ENCODE assay signal across 8 mouse cellular contexts in the genomic region with DNA sequence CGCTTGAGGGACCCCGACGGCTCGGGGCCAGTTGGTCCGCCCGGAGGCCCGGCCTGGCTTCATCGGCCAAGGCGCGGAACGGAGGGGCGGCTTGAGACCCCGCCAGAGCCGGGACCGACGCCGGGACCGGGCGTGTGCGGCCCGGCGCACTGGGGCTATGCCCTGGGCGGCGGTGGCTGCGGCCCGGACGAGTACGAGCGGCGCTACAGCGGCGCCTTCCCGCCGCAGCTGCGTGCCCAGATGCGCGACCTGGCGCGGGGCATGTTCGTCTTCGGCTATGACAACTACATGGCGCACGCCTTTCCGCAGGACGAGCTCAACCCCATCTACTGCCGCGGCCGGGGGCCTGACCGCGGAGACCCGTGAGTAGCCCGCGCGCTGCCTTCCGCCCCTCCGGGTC. TPM values are rescaled to one million over a fixed set of nuclear protein-coding genes. Genes with fewer than 3 reads are reported as not detected.
DNase-seq lines count a peak whose midpoint lies in the region; ATAC-seq and TF ChIP-seq lines count a peak whose summit lies in the region.

No protein-coding gene starts in this region.

- H3K27ac ChIP-seq in forebrain, embryonic 12.5 days: peak overlapping the region; percentile 84
- peak overlapping the region; percentile 74 for H3K27ac ChIP-seq in hindbrain, postnatal 0 days
- peak overlapping the region; percentile 84 for H3K27ac ChIP-seq in liver, embryonic 12.5 days
- H3K27ac ChIP-seq in neural tube, embryonic 12.5 days: peak overlapping the region; percentile 46; the same call in 1 of the 2 replicates

- H3K27me3 ChIP-seq in forebrain, embryonic 12.5 days: no peaks in the 10 kb centered on the region
- no peaks in the 10 kb centered on the region for H3K27me3 ChIP-seq in hindbrain, postnatal 0 days (ENCODE audit: insufficient read depth, low read length)
- no peaks in the 10 kb centered on the region for H3K27me3 ChIP-seq in liver, embryonic 12.5 days (replicated peaks)
- H3K27me3 ChIP-seq in neural tube, embryonic 12.5 days (replicated peaks): no peaks in the 10 kb centered on the region

- DNase-seq in layer of hippocampus, postnatal 10 days (ENCODE audit: low spot score in 2 of 2): peak; percentile 41 to 56
- DNase-seq in layer of hippocampus, adult 8-10 months (ENCODE audit: low spot score in 2 of 2): no peak
- DNase-seq in WW6 (ENCODE audit: low read depth, low spot score): peak; percentile 33
- peak; percentile 57 for DNase-seq in hindbrain, postnatal 0 days (ENCODE audit: low spot score)
- DNase-seq in yolk sac, embryonic 10.5 days (ENCODE audit: low spot score): no peak

- peak overlapping the region; percentile 90 for H3K4me2 ChIP-seq in forebrain, embryonic 12.5 days
- peak overlapping the region; percentile 80 for H3K4me2 ChIP-seq in hindbrain, postnatal 0 days (ENCODE audit: low read depth, low read length)
- H3K4me2 ChIP-seq in liver, embryonic 12.5 days: peak overlapping the region; percentile 98
- H3K4me2 ChIP-seq in neural tube, embryonic 12.5 days (replicated peaks): peak overlapping the region; percentile 90

- H3K9ac ChIP-seq in forebrain, embryonic 12.5 days: peak overlapping the region; percentile 90
- peak overlapping the region; percentile 91 for H3K9ac ChIP-seq in hindbrain, postnatal 0 days (replicated peaks; ENCODE audit: low read length)
- H3K9ac ChIP-seq in liver, embryonic 12.5 days: peak overlapping the region; percentile 90
- peak overlapping the region; percentile 93 for H3K9ac ChIP-seq in neural tube, embryonic 12.5 days

- H3K4me1 ChIP-seq in forebrain, embryonic 12.5 days: peaks cover 20% of the 10 kb centered on the region
- peaks cover 11% of the 10 kb centered on the region for H3K4me1 ChIP-seq in hindbrain, postnatal 0 days (ENCODE audit: insufficient read depth, low read length)
- H3K4me1 ChIP-seq in liver, embryonic 12.5 days: peaks cover 65% of the 10 kb centered on the region
- peaks cover 12% of the 10 kb centered on the region for H3K4me1 ChIP-seq in neural tube, embryonic 12.5 days

- peak; percentile 77 for ATAC-seq in forebrain, embryonic 12.5 days (ENCODE audit: low FRiP score)
- peak; percentile 57 for ATAC-seq in hindbrain, postnatal 0 days
- peak; percentile 42 for ATAC-seq in liver, embryonic 12.5 days
- ATAC-seq in neural tube, embryonic 12.5 days (ENCODE audit: low FRiP score, low read depth): peak; percentile 74

- WGBS in forebrain, embryonic 12.5 days: 0% methylated on average over 55 of the region's 56 CpGs
- under 1% methylated on average over 51 of the region's 56 CpGs for whole genome bisulfite sequencing in hindbrain, postnatal 0 days
- WGBS in liver, embryonic 12.5 days (ENCODE audit: insufficient replicate concordance): 0% methylated on average over 38 of the region's 56 CpGs
- under 1% methylated on average over 56 of the region's 56 CpGs for WGBS in neural tube, embryonic 12.5 days

- no peak for TF ChIP-seq CTCF in hindbrain, postnatal 0 days (IDR thresholded peaks at IDR 0.05; ENCODE audit: low read depth)

- H3K9me3 ChIP-seq in forebrain, embryonic 12.5 days: no peaks in the 10 kb centered on the region
- no peaks in the 10 kb centered on the region for H3K9me3 ChIP-seq in hindbrain, postnatal 0 days (ENCODE audit: low read length)
- H3K9me3 ChIP-seq in liver, embryonic 12.5 days (replicated peaks): no peaks in the 10 kb centered on the region
- no peaks in the 10 kb centered on the region for H3K9me3 ChIP-seq in neural tube, embryonic 12.5 days

- H3K36me3 ChIP-seq in forebrain, embryonic 12.5 days (replicated peaks): no peaks in the 10 kb centered on the region
- H3K36me3 ChIP-seq in hindbrain, postnatal 0 days (ENCODE audit: insufficient read depth, low read length): no peaks in the 10 kb centered on the region; the same call in 1 of the 2 replicates
- peaks cover 7% of the 10 kb centered on the region; the same call in 1 of the 2 replicates for H3K36me3 ChIP-seq in liver, embryonic 12.5 days
- no peaks in the 10 kb centered on the region for H3K36me3 ChIP-seq in neural tube, embryonic 12.5 days

- peak overlapping the region; percentile 94 for H3K4me3 ChIP-seq in forebrain, embryonic 12.5 days (replicated peaks)
- H3K4me3 ChIP-seq in hindbrain, postnatal 0 days (ENCODE audit: low read length): peak overlapping the region; percentile 94
- H3K4me3 ChIP-seq in liver, embryonic 12.5 days: peak overlapping the region; percentile 85
- peak overlapping the region; percentile 93 for H3K4me3 ChIP-seq in neural tube, embryonic 12.5 days

RNA-seq across cellular contexts. Expression of a gene that starts 0.4 kb away (rescaled TPM):
- total RNA-seq in layer of hippocampus, postnatal 10 days (2021): 10 to 100 TPM; 24.1 to 32.9 TPM
- total RNA-seq in layer of hippocampus, adult 8-10 months (2022): 10 to 100 TPM; 18.2 to 34.0 (median 22.9) TPM
- 19.2 and 19.3 TPM in 2 replicates for polyA plus RNA-seq in forebrain, embryonic 12.5 days (2016; fragmentation: Nextera tagmentation; extraction: Ambion mirVana)
- 12.6 and 13.4 TPM in 2 replicates for total RNA-seq in hindbrain, postnatal 0 days (2014; rRNA removed)
- polyA plus RNA-seq in hindbrain, postnatal 0 days (2015; fragmentation: Nextera tagmentation; extraction: Ambion mirVana): 4.9 and 5.0 TPM in 2 replicates
- 30.8 TPM in 2 replicates for polyA plus RNA-seq in liver, embryonic 12.5 days (2016; fragmentation: Nextera tagmentation; extraction: Ambion mirVana)
- polyA plus RNA-seq in neural tube, embryonic 12.5 days (2016; fragmentation: Nextera tagmentation; extraction: Ambion mirVana): 14.1 and 17.8 TPM in 2 replicates

RNA-seq across cellular contexts. Expression of a gene that starts 46.0 kb away (rescaled TPM):
- total RNA-seq in layer of hippocampus, postnatal 10 days (2021): 100 to 1,000 TPM; 142 to 165 TPM
- total RNA-seq in layer of hippocampus, adult 8-10 months (2022): 100 to 1,000 TPM; 196 to 256 (median 209) TPM
- 78.2 and 81.8 TPM in 2 replicates for polyA plus RNA-seq in forebrain, embryonic 12.5 days (2016; fragmentation: Nextera tagmentation; extraction: Ambion mirVana)
- total RNA-seq in hindbrain, postnatal 0 days (2014; rRNA removed): 59.6 and 71.8 TPM in 2 replicates
- polyA plus RNA-seq in hindbrain, postnatal 0 days (2015; fragmentation: Nextera tagmentation; extraction: Ambion mirVana): 102 and 104 TPM in 2 replicates
- 48.1 and 49.1 TPM in 2 replicates for polyA plus RNA-seq in liver, embryonic 12.5 days (2016; fragmentation: Nextera tagmentation; extraction: Ambion mirVana)
- 82.8 and 87.8 TPM in 2 replicates for polyA plus RNA-seq in neural tube, embryonic 12.5 days (2016; fragmentation: Nextera tagmentation; extraction: Ambion mirVana)

Comparison
In these comparisons a context has a peak if more than half of its experiments do, and no peak if none do; other contexts are left out.
1. DNase-seq: peak in layer of hippocampus, postnatal 10 days (2 of 2), WW6 (single experiment) and hindbrain, postnatal 0 days (single experiment); none in layer of hippocampus, adult 8-10 months (0 of 2) and yolk sac, embryonic 10.5 days (single experiment).
2. Peak in every context shown above with its lines, with median percentiles within 50 percentile points of each other: ATAC-seq, H3K27ac ChIP-seq, H3K4me2 ChIP-seq, H3K4me3 ChIP-seq and H3K9ac ChIP-seq.